Mouse (Mus musculus) cerebellum, postnatal 25 days (tissue): ENCODE data around the gene Rpl31.
A peak's percentile ranks its signal among the peaks of the same experiment; 100 is the strongest.

Experiments used
- DNase-seq, 2 experiments: peaks; one replicate each; pipeline ENCODE4 v3.0.0; 2021; ENCODE audit warnings: mixed read lengths in 2 of 2

Rpl31 gene

GRCm38 (mm10) chr1:39367601-39368266, at the start of gene Rpl31:
Rpl31 (plus strand) TSS chr1:39367842.
- peak; percentile 98 for DNase-seq

GRCm38 (mm10) chr1:39317935-39318334, 49.7 kb upstream of the Rpl31 start:
- no peak for DNase-seq

DNA sequence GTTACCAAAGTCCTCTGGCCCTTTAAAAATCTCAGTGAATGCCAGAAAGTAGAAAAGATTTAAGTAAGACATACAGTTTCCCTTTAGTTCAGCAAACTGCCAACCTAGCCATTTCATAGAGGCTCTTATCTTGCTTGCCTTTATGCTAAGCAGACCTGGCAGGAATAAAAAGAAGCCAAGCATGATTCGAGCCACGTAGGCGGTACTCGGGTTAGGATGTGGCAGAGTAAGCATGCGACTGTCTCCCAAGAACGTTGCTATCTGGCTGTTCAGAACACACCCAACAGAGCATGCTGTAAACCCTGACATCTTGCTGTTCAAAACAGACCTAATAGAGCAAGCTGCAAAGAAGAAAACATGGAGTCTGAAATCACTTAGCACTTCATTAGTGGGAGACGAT, 48.8 kb upstream of the Rpl31 start:
- DNase-seq = no peak

GRCm38 (mm10) chr1:39321954-39322353, 45.7 kb upstream of the Rpl31 start:
- no peak for DNase-seq

GRCm38 (mm10) chr1:39325228-39325627, 42.4 kb upstream of the Rpl31 start:
- no peak for DNase-seq

DNA sequence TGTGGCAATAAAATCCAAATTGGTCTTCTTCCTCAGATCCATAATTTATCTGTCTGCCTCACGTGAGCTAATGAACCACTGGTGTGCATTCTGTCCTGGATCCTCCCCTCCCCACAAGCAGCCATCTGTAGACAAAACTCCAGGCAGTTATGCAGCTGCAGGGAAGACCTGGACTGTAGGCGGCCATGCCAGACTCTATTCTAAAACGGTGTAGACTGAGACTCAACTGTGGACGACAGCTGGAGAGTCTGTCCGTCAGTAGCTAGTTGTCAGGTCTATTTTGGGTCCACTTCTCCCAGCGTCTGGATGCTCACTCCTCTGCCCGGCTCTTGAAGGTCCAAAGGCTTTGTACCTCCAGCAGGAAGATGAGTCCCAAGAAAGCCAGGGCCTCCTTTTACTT, 40.1 kb upstream of the Rpl31 start:
- DNase-seq = no peak

DNA sequence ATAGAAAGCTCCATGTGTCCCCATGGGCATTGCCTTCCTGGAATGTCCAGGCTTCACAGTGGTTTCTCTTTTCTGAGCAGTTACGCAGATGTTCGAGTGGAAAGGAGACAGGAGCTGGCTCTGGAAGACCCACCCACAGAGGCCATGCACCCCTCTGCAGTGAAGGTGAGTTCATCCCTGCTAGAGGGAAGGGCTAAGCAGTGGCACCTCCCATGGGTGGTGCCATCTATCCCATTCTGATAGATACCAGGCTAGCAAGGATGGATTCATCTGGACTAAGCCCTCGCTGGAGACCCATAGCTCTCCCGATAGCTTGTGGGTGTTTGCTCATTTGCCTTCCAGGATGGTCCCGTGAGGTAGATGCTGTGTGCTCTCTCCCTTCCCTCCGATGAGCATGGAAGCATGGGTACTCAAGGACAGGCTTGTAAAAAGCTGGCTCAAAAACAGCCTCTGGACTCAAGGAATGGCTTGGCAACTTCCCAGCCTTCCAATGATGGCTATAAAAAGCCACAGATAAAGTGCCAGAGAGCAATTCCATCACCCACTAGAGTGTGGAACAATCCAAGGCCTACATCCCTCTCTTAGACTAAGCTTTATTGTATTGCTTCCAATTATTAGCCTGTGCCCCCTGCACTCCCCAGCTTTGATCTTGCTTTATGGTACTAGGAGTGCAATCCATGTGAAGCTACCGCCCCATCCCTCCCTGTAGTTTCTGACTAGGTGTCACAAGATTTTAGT, 36.6 kb upstream of the Rpl31 start:
- DNase-seq = peak in 1 of 2 experiments; percentile 50

GRCm38 (mm10) chr1:39332456-39332855, 35.2 kb upstream of the Rpl31 start:
- no peak for DNase-seq

DNA sequence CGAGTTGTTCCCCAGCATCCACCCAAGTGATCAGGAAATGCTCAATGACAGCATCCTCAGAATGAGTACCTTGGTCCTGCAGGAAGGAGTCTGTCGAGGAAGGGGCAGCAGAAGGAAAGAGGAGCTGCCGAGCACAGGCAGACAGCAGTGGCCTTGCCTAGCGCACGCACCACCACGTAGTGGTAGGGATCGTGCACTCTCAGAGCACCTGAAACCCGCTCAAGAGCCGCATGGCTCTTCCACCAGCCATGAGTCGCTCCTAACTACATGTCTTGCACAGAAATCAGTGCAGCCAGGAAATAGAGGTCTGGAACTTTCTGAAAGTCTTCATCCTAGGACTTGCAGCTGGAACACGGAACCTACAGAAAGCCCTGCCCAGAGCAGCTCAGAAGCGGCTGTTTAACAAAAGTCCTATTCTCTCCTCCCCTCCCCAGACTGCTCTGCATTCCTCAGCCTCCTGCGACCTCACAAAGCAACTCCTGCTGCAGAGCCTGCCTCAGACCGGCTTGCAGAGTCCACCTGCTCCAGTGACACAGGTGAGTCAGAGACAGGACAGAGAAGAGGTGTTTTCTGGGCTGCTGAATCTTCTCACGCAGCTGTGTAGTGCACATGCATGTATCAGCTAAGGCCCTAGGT, 32.0 kb upstream of the Rpl31 start:
- no peak for DNase-seq

DNA sequence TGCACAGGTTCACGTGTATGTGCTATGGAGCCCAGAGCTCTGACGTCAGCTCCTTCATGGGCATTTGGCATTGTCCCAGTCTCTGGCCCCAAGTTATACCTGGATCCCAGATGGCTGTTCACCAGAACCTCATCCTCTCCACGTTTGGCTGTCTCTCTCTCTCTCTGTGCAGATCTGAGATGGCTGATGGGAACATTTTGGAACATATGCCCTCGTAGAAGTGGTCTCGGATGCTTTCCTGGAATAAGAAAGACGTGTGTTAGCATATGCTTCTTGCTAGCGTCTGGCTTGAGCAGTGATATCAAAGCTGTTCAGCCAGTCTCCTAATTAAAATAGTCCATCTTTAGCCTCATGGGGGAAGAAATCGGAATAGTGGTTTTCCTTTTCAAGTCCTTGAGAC, 30.9 kb upstream of the Rpl31 start:
- DNase-seq = peak in 1 of 2 experiments; percentile 36

- DNase-seq = no peak
Observed at GRCm38 (mm10) chr1:39338831-39339230, 28.8 kb upstream of the Rpl31 start.

DNA sequence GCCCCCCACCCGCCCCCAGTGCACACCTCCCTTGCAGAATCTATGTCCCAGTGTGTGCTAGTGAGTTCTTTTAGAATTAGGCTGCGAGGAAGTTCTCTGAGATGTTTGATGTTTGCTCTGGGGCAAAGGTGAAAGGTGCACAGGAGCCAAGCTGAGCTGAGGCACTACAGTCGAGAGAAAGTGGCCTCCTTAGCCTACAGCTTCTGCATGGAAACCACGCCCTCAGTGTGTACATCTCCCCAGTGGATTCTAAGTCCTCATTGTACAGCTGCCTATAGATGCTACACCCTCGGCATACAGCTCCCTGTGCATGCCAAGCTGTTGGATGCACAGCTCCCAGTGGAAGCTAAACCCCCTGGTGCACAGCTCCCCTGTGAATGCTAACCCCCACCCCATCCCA, 28.2 kb upstream of the Rpl31 start:
- DNase-seq = no peak

GRCm38 (mm10) chr1:39340156-39340555, 27.5 kb upstream of the Rpl31 start:
- no peak for DNase-seq

GRCm38 (mm10) chr1:39340647-39341046, 27.0 kb upstream of the Rpl31 start:
- DNase-seq = peak; percentile 66 to 77

DNA sequence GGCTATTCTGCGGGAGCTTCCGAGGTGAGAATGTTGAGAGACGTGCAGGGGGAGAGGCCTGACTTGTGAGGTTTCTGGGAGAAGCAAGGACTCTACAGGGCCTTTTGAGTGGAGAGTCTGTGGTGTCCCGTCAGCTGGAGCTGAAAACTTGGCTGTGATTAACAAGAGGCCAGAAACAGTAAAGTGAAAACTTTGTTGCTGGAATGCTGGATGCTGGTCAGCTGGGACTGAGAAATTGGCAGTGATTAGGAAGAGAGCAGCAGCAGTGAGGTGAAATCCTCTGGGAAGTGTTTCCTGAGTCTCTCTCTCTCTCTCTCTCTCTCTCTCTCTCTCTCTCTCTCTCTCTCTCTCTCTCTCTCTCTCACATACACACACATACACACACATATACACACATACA, 25.8 kb upstream of the Rpl31 start:
- DNase-seq = no peak

- no peak for DNase-seq
Observed at GRCm38 (mm10) chr1:39343242-39343641, 24.4 kb upstream of the Rpl31 start.

DNA sequence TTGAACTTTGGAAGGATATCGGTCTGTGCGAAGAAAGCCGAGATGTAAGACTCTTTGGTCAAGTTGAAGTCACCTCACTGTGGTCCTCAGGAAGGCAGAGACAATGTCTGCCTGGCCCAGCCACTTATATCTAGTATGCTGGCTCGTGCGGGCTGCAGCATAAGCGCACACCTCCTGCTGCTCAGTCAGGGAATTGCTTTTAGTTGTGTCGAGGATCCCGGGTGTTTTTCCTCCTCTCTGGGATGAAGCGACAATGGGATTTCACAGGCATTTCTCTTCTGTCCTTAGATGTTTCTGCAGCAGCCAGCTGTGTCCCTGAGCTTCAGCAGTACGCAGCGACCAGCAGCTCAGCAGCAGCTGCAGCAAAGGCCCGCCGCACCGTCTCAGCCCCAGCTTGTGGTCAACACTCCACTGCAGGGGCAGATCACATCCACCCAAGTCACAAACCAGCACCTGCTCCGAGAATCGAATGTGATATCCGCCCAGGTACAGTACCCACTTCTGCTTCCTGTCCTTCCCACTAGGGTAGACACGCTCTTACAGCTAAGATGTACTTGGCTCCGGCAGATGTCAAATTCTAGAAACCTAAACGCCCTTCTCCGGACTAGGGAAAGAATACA, 22.6 kb upstream of the Rpl31 start:
- no peak for DNase-seq

DNA sequence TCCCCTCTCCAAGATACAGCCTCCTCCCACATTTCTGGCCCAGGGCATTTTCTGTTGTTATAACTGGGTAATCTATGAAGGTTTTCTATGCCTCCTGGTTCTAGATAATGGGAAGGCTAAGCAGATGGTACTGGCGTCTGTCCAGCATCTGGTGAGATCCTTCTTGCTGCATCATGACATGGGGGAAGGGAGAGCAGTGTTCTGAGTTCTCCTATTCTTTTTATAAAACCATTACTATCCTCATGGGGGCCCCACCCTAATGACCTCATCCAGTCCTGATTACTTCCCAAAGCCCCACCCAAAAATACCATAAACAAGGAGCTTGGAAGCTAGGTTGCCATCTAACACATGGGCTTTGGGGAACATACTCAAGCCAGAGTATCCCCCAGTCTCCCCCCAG, 18.6 kb upstream of the Rpl31 start:
- peak; percentile 61 to 82 for DNase-seq

GRCm38 (mm10) chr1:39349427-39349826, 18.2 kb upstream of the Rpl31 start:
- no peak for DNase-seq

- peak in 1 of 2 experiments; percentile 26 for DNase-seq
Observed at GRCm38 (mm10) chr1:39361754-39362514, 5.7 kb upstream of the Rpl31 start.

DNA sequence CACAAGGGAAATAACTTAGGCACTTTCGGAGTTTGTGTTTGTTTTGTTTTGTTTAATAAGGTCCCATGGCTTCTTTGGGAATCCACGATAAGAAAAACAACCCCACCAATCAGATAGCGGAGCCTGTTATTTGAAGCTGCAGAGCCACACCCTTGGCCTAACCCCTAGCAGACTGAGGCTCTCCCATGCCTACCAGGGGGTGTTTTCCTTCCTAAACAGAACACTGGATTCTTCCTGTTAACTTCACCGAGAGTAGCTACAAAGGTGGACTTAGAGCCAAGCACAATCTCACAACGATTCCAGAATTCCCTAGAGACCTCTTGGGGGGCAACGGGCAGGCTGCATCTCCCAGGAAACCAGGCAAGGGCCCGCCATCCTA, 5.1 kb upstream of the Rpl31 start:
- no peak for DNase-seq

DNA sequence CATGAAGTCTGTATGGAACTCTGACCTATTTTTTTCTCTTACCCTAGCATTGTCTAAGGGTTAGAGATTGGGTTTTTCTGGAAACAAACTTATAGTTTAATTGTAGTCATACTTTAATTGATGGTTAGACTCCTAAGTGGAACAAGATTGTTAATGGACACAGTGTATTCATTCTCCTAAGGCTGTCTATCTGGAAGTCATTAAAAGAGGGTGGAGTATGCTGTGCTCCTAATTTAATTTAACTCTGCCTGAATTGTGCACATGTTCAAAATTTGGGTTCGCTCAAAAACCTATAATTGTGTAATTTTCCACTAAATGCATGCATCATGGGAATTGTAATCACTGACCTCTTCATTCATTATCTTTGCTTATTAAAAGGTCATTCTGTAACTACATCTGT, 2.1 kb upstream of the Rpl31 start:
- no peak for DNase-seq

- no peak for DNase-seq
Observed at GRCm38 (mm10) chr1:39367045-39367444, 597 bp upstream of the Rpl31 start.
